Mouse (Mus musculus): Measurements from ENCODE around the gene Thtpa. TPM values are rescaled to one million over a fixed set of nuclear protein-coding genes. Genes with fewer than 3 reads are reported as not detected.

Thtpa gene
- 28.1 TPM for polyA plus RNA-seq (2015; fragmentation: Illumina TruSeq; extraction: RNeasy Lipid Tissue Mini Kit (QIAGEN cat#74804); ENCODE audit: low read depth, low replicate concordance)

GRCm38 (mm10) chr14:55094704-55095231 lies at the start of gene Thtpa:
Gene Thtpa (plus strand): TSS chr14:55094784.

GRCm38 (mm10) chr14:55092011-55092577 lies 2.5 kb upstream of the Thtpa start, which contains the start of gene Zfhx2:
Gene Zfhx2 (minus strand): TSS chr14:55092324.

DNA sequence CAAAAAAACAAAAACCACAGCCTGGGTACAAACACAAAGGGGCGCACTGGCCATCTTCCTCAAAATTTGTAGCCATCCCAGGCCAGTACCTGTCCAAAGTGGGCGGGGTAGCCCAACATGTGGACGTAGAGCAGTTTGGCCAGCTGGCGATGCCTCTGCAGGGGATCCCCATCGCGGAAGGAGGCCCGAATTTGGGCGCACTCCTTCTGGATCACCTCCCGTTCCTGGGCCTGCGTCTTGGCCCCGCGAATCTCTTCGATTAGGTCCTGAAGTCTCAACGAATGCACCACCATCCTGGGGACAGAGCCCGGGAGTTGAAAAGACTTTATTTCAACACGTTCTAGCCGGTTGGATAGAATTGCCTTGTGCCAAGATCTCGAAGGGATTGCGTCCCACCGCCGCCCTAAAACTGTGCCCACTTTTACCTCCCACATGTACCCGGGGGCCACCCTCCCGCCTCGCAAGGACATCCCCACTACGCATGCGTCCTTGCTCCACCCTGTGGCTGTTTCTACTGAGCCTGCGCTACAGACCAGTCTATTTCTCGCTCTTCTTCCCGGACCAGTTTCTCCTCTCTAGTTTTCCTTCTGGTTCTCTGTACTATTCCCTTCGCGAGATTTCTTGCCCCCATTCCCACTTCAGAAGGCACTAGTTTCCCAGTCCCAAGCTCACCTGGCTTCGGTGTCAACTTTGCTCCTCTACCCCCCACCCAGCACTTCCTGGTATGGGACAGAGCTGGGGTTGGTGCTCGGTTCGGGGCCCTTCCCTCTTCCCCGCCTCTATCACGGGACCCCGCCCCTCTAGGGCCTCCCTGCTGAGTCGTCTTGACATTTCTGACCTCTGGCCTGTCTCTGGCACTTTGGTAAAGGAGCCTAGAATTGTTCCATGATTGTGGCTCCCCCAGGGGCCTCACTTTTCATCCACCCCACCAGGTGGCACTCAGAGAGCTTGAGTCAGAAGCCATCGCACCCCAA lies 11.5 kb downstream of the Thtpa start, which contains the start of gene Ap1g2:
Gene Ap1g2, minus strand, starts transcription at position 758 of the 974 bp plus-strand sequence.

GRCm38 (mm10) chr14:55116425-55117200 lies 22.0 kb downstream of the Thtpa start, which contains the start of gene Jph4:
Gene Jph4 (minus strand): TSS chr14:55116935.

Other genes starting within 250 kb of the Thtpa start
- gene Homez, start 223.8 kb upstream of the Thtpa start, polyA plus RNA-seq (2015; fragmentation: Illumina TruSeq; extraction: RNeasy Lipid Tissue Mini Kit (QIAGEN cat#74804); ENCODE audit: low read depth, low replicate concordance), result 11.7 TPM
- 18.4 TPM for gene Ppp1r3e, start 217.2 kb upstream of the Thtpa start, polyA plus RNA-seq (2015; fragmentation: Illumina TruSeq; extraction: RNeasy Lipid Tissue Mini Kit (QIAGEN cat#74804); ENCODE audit: low read depth, low replicate concordance)
- 100 TPM for gene Bcl2l2, start 211.4 kb upstream of the Thtpa start, polyA plus RNA-seq (2015; fragmentation: Illumina TruSeq; extraction: RNeasy Lipid Tissue Mini Kit (QIAGEN cat#74804); ENCODE audit: low read depth, low replicate concordance)
- not detected for gene Gm20521, start 211.3 kb upstream of the Thtpa start, polyA plus RNA-seq (2015; fragmentation: Illumina TruSeq; extraction: RNeasy Lipid Tissue Mini Kit (QIAGEN cat#74804); ENCODE audit: low read depth, low replicate concordance)
- 242 TPM for gene Pabpn1, start 202.3 kb upstream of the Thtpa start, polyA plus RNA-seq (2015; fragmentation: Illumina TruSeq; extraction: RNeasy Lipid Tissue Mini Kit (QIAGEN cat#74804); ENCODE audit: low read depth, low replicate concordance)
- gene Slc22a17, start 181.7 kb upstream of the Thtpa start, polyA plus RNA-seq (2015; fragmentation: Illumina TruSeq; extraction: RNeasy Lipid Tissue Mini Kit (QIAGEN cat#74804); ENCODE audit: low read depth, low replicate concordance), result 521 TPM
- 10.0 TPM for gene Efs, start 168.7 kb upstream of the Thtpa start, polyA plus RNA-seq (2015; fragmentation: Illumina TruSeq; extraction: RNeasy Lipid Tissue Mini Kit (QIAGEN cat#74804); ENCODE audit: low read depth, low replicate concordance)
- not detected for gene Il25, start 162.1 kb upstream of the Thtpa start, polyA plus RNA-seq (2015; fragmentation: Illumina TruSeq; extraction: RNeasy Lipid Tissue Mini Kit (QIAGEN cat#74804); ENCODE audit: low read depth, low replicate concordance)
- gene Cmtm5, start 158.5 kb upstream of the Thtpa start, polyA plus RNA-seq (2015; fragmentation: Illumina TruSeq; extraction: RNeasy Lipid Tissue Mini Kit (QIAGEN cat#74804); ENCODE audit: low read depth, low replicate concordance), result 113 TPM
- 1.4 TPM for gene Myh6, start 127.9 kb upstream of the Thtpa start, polyA plus RNA-seq (2015; fragmentation: Illumina TruSeq; extraction: RNeasy Lipid Tissue Mini Kit (QIAGEN cat#74804); ENCODE audit: low read depth, low replicate concordance)
- gene Gm17428, start 117.9 kb upstream of the Thtpa start, polyA plus RNA-seq (2015; fragmentation: Illumina TruSeq; extraction: RNeasy Lipid Tissue Mini Kit (QIAGEN cat#74804); ENCODE audit: low read depth, low replicate concordance), result not detected
- gene Myh7, start 100.2 kb upstream of the Thtpa start, polyA plus RNA-seq (2015; fragmentation: Illumina TruSeq; extraction: RNeasy Lipid Tissue Mini Kit (QIAGEN cat#74804); ENCODE audit: low read depth, low replicate concordance), result 17.5 TPM
- gene Ngdn, start 79.3 kb upstream of the Thtpa start, polyA plus RNA-seq (2015; fragmentation: Illumina TruSeq; extraction: RNeasy Lipid Tissue Mini Kit (QIAGEN cat#74804); ENCODE audit: low read depth, low replicate concordance), result 34.0 TPM
- gene Zfhx2, start 2.5 kb upstream of the Thtpa start, polyA plus RNA-seq (2015; fragmentation: Illumina TruSeq; extraction: RNeasy Lipid Tissue Mini Kit (QIAGEN cat#74804); ENCODE audit: low read depth, low replicate concordance), result 15.5 TPM
- gene Ap1g2, start 11.8 kb downstream of the Thtpa start, polyA plus RNA-seq (2015; fragmentation: Illumina TruSeq; extraction: RNeasy Lipid Tissue Mini Kit (QIAGEN cat#74804); ENCODE audit: low read depth, low replicate concordance), result 7.5 TPM
- 157 TPM for gene Jph4, start 22.2 kb downstream of the Thtpa start, polyA plus RNA-seq (2015; fragmentation: Illumina TruSeq; extraction: RNeasy Lipid Tissue Mini Kit (QIAGEN cat#74804); ENCODE audit: low read depth, low replicate concordance)
- not detected for gene Dhrs2, start 127.2 kb downstream of the Thtpa start, polyA plus RNA-seq (2015; fragmentation: Illumina TruSeq; extraction: RNeasy Lipid Tissue Mini Kit (QIAGEN cat#74804); ENCODE audit: low read depth, low replicate concordance)

Measured in brain, adult 10 weeks (tissue).